Mouse (Mus musculus) WW6 (cell line): ENCODE measurements around the gene Ncoa4.

Experiments used
- DNase-seq: peaks from one replicate; pipeline ENCODE4 v3.0.0-alpha.2; 2013; ENCODE audit warnings: low read depth, low spot score

Ncoa4 gene

GRCm38 (mm10) chr14:32201354-32201753, 41.7 kb downstream of the Ncoa4 start:
- DNase-seq: no peak

DNA sequence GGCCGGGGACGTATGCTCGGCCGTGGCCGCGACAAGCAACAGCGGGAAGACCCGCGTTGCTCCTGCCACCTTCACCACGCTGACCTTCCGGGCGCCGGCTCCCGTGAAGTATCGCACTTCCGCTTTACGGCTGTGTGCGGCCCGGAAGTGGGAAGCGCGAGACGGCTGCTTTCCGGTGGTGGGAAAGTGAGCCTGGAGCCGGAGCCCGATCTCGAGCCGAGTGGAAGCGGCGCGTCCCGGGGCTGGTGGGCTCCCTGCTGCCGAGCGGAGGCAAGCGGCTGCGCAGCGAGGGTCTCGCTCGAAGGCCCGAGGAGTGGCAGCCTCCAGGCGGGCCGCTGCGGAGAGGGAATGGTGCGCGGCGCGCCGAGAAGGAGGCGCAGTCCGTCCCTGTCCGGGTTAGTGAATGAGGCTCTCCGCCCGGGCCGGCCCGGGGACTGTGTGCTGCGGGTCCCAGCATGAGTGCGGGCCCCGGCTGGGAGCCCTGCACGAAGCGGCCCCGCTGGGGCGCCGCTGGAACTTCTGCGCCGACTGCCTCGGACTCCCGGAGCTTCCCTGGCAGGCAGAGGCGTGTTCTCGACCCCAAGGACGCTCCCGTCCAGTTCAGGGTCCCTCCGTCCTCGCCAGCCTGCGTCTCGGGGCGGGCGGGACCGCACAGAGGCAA, 42.3 kb downstream of the Ncoa4 start, which contains the start of the genes Timm23 and Parg:
Gene Timm23 (minus strand): TSS at position 108 of the 661 bp plus-strand sequence.
Gene Parg (plus strand): TSS at position 159 of the 661 bp plus-strand sequence.
- DNase-seq: peak; percentile 78

DNA sequence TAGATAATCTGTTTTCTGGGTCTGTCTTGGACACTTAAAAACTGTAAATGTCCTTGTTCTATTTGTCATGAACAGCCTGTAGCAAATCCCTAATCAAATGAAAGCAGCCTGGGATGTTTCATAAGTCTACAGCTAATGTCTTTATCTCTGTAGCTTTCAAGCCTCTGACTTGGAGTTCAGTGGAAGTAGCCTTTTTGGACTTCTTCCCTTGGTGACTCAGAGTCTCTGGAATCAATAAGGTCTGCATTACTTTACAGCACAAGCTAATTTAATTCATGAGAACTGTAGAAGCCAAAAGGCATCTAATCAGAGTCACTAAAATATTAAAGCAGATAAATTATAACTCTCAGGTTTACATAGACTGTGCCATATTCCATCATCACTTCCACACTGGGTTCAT, 66.9 kb downstream of the Ncoa4 start:
- no peak for DNase-seq

GRCm38 (mm10) chr14:32228996-32229395, 69.3 kb downstream of the Ncoa4 start:
- no peak for DNase-seq
